Mouse (Mus musculus): ENCODE measurements at regions not wholly inside any gene's neighbourhood (a gene's known extent, or its start where the extent isn't known, plus 50 kb on each side); places are given as distances from the start of the nearest gene placed in this dataset.

GRCm38 (mm10) chr19:16075512-16076086 lies 57.0 kb upstream of the Gnaq start:
- no peak for DNase-seq (ENCODE audit: low spot score in 2 of 2)

- DNase-seq (ENCODE audit: low spot score in 2 of 2), result no peak
These were observed 57.6 kb upstream of the Gnaq start for GRCm38 (mm10) chr19:16075026-16075425.

GRCm38 (mm10) chr19:16067314-16067713 lies 65.3 kb upstream of the Gnaq start:
- no peak for DNase-seq (ENCODE audit: low spot score in 2 of 2)

GRCm38 (mm10) chr19:16064911-16065310 lies 67.7 kb upstream of the Gnaq start:
- DNase-seq (ENCODE audit: low spot score in 2 of 2), result no peak

- peak; percentile 82 to 88 for DNase-seq (ENCODE audit: low spot score in 2 of 2)
These were observed 68.6 kb upstream of the Gnaq start for GRCm38 (mm10) chr19:16063916-16064580.

GRCm38 (mm10) chr19:16063533-16063915 lies 69.1 kb upstream of the Gnaq start:
- DNase-seq (ENCODE audit: low spot score in 2 of 2), result no peak

- no peak for DNase-seq (ENCODE audit: low spot score in 2 of 2)
These were observed 70.8 kb upstream of the Gnaq start for GRCm38 (mm10) chr19:16061821-16062220.

- DNase-seq (ENCODE audit: low spot score in 2 of 2), result no peak
These were observed 73.6 kb upstream of the Gnaq start for GRCm38 (mm10) chr19:16059026-16059425.

- DNase-seq (ENCODE audit: low spot score in 2 of 2), result peak; percentile 48 to 56
These were observed 65.6 kb upstream of the Cep78 start for GRCm38 (mm10) chr19:16050220-16051055.

GRCm38 (mm10) chr19:16049646-16050045 lies 64.9 kb upstream of the Cep78 start:
- DNase-seq (ENCODE audit: low spot score in 2 of 2), result no peak

GRCm38 (mm10) chr19:16046977-16047376 lies 62.2 kb upstream of the Cep78 start:
- DNase-seq (ENCODE audit: low spot score in 2 of 2), result no peak

- DNase-seq (ENCODE audit: low spot score in 2 of 2), result no peak
These were observed 60.5 kb upstream of the Cep78 start for GRCm38 (mm10) chr19:16045261-16045660.

- no peak for DNase-seq (ENCODE audit: low spot score in 2 of 2)
These were observed 59.4 kb upstream of the Cep78 start for GRCm38 (mm10) chr19:16044169-16044568.

- DNase-seq (ENCODE audit: low spot score in 2 of 2), result no peak
These were observed 58.2 kb upstream of the Cep78 start for GRCm38 (mm10) chr19:16043007-16043406.

- DNase-seq (ENCODE audit: low spot score in 2 of 2), result no peak
These were observed 57.1 kb upstream of the Cep78 start for GRCm38 (mm10) chr19:16041891-16042290.

- no peak for DNase-seq (ENCODE audit: low spot score in 2 of 2)
These were observed 53.0 kb upstream of the Cep78 start for GRCm38 (mm10) chr19:16037806-16038205.

Measured in right cerebral cortex, postnatal 10 days (tissue).